Mouse (Mus musculus) v-Abl transformed pro-B cells (cell line): ENCODE results near the gene Lrrc4.

ENCODE experiments used
- in situ Hi-C, 2 experiments: fragments of 400-800 bp; cut with MboI; formaldehyde crosslinking; loops; one replicate each; pipeline ENCODE4 v1.15.1; 2025; ENCODE audit not compliant: unreplicated experiment in 2 of 2

Lrrc4 gene

DNA sequence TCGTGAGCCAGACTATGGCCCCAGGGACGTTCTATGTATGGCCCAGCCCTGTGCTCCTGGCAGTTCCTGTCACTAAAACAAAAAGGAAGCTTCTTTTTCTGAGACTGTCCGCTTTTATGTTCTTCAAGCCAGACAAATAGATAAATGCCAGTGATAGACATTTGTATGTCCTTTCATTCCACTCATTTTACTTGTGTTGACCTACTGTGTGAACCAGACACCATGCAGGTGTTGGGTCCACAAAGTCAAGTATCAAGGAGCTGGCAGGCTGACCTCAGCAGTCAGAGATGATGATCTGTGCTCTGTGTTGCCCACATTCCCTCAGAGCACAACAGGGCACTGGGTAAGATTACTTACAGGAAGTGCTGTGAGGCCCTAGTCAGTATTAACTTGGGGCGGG is 25.2 kb upstream of the Lrrc4 start:
- in situ Hi-C loops = no loop called here

DNA sequence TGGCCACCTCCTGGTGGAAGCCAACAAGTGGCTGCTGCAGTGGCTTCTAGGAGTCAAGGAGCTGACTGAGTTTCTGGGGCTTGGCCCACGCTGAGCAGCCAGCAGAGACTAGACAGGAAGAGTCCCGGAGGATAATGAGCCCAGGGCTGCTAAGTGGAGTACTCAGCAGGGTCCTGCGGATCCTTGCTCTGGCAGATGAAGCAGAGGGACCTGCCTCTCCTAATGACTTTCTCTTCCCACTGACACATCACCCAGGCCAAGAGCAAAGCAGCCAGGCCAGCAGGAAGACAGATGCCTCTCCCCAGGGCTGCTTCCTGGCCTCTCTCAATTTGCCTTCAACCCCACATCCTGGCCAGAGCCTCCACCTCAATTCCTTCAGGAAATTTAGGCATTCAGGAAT is 23.9 kb upstream of the Lrrc4 start:
- in situ Hi-C loops = no loop called here

DNA sequence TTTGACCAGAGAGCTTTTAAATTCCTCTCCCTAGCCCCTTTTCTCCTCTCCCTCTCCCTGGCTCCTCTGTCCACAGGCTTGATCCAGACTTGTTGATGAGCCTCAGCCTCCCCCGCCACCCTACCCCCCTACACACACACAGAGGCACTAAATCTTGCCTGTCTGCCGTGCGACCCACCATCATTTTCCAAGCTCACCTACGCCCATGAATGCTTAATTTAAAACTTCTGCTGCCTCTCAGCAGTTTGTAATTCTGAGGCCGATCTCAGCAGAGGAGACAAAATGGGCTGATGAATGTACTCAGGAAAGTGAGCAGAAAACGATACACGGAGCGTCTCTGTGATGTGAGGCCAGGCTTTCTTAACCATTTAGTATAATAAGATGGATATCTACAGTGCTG is 23.1 kb upstream of the Lrrc4 start:
- in situ Hi-C loops = no loop called here

DNA sequence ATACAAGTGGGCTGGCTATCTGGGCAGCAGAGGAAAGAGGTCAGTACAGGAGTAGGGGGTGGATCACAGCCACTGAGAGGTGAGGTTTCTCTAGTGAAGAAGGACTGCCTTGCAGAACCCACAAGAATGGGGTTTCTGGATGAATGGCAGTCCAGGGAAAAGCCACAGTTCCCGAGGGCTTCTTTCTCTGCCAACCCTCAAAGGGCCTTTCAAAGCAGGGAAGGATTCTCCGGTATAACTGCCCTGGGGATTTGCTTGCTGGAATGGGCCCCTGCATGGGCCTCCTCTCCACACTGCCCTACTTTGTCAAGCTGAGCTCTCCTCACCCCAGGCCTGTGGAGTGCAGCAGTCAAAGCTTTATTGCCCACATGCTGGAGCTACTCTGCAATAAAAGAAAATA is 22.1 kb upstream of the Lrrc4 start:
- in situ Hi-C loops = no loop called here

GRCm38 (mm10) chr6:28853164-28853563 is 21.6 kb upstream of the Lrrc4 start:
- in situ Hi-C loops = no loop called here

GRCm38 (mm10) chr6:28852342-28852741 is 20.8 kb upstream of the Lrrc4 start:
- in situ Hi-C loops = no loop called here

DNA sequence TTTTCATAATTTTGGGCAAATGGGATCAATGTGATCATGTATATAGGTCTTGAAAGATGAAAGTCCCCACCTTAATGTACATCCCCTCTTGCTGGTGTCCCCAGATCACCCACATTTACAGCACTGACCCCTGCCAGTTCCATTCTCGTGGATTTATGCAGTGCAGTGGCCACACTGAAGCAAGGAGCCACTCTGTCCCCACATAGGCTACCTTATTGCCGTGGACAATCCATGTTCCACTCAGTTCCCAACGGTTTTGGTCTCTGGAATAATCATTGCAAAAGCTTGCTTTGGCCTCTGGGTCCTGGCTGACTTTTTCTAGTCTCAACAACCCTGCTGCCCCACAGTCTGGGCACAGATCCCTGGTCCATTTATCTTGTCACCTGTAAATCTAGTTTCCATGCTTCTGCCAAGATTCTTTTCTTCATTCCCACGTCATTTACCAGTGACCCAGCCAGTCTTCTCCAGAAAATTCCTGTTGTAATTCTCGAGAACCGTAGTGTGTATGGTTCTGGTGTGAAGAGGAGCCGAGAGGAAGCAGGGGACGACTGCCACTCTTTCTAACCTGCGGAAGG is 18.9 kb upstream of the Lrrc4 start:
- in situ Hi-C loops = no loop called here

DNA sequence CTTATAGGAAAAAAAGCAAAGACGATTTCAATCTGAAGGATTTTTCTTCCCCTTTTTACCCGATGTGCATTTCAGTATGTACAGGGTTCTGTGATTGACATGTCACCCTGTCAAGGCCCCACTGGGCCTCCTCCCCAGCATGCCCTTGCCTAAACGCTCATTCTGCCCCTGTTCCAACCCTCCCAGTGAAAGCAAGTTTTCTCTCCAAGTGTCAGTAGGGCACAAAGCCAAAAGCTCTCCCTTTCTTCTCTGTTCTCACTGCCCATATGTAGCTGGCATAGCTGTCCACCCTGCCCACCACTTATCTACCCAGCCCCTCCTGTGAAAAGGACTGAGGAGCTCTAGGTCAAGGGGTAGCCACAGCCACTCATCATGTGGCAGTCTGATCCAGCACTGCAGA is 17.8 kb upstream of the Lrrc4 start:
- in situ Hi-C loops = no loop called here

DNA sequence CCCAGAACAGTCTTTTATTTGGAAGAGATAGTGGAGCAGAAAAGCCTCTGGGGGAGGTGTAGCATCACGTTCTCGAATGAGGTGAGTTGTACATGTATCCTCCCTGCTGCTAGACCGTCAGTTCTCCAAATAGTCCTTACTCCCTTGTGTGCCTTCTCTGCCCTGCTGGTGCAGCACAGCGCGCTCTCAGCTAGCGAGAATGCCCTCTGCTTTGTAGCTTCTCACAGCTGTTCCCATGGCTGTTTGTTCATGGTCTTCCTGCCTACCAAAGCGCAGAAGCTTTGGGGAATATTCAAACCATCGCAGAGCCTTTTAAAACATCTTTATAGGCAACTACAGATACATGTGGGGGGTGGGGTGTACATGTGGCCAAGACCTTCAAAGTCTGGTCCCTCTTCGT is 17.3 kb upstream of the Lrrc4 start:
- in situ Hi-C loops = no loop called here

- in situ Hi-C loops = no loop called here
Observed at GRCm38 (mm10) chr6:28848285-28848794, 16.8 kb upstream of the Lrrc4 start.

DNA sequence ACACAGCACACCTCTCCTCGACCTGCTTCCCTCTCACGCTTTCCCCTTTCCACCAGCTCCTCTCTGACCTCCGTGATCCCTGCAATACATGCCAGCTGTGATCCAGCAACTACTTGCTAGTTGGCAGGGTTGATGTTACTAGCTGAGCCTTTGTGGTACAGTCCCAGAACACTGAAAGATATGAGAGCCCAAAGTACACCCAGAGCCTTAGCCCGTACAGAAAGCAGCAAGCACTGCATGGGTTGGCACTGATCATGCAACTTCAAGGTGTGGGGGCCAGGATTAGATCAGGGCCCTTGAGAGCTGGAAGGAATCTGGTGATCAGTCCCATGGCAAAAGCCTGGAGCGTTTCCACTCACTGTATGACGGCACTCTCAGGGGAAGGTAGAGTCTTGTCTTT is 16.1 kb upstream of the Lrrc4 start:
- in situ Hi-C loops = no loop called here

DNA sequence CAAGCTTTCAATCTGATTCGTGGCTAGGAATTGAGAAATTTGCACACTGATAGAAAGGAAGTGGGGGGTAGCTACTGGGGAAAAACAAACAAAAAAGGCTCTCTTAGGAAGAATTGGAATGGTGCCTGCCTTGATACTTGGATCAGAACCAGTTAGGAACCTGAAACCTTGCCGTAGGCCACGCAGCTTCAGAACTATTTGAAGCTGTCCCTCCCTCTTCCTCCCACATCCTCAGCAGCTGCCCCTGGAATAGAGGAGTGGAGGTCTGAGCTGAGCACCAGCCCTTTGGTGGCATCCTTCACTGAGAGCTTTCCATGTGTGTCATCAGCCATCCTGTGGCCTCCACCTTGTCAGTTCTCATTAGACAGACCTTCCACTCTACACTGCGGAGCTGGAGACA is 14.1 kb upstream of the Lrrc4 start:
- in situ Hi-C loops = no loop called here

- in situ Hi-C loops = no loop called here
Observed at GRCm38 (mm10) chr6:28842375-28843276, 11.1 kb upstream of the Lrrc4 start.

DNA sequence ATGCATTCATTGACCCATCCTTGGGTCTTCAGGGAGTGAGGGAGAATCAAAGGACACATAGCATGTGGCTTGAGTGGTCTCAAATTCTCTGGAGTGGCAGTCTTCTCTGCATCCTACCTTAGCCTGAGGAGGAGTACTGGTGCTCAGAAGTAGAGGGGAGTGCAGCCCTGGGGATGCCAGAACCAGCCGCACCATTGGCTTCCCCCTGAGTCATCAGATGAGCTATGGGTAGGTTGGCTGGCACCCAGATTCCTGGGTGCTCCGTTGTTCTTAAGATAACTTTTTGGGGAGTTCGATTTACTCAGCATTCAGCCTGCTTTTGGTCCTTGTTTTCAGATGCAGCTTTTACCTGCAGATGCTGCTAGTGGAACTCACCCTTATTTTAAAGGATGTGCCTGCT is 10.0 kb upstream of the Lrrc4 start:
- in situ Hi-C loops = no loop called here

- in situ Hi-C loops = no loop called here
Observed at GRCm38 (mm10) chr6:28836600-28836999, 5.1 kb upstream of the Lrrc4 start.

- in situ Hi-C loops = no loop called here
Observed at GRCm38 (mm10) chr6:28834046-28834445, 2.5 kb upstream of the Lrrc4 start.

GRCm38 (mm10) chr6:28833380-28833822 is 1.9 kb upstream of the Lrrc4 start:
- in situ Hi-C loops = no loop called here

- in situ Hi-C loops = no loop called here
Observed at GRCm38 (mm10) chr6:28832751-28833291, 1.3 kb upstream of the Lrrc4 start.

GRCm38 (mm10) chr6:28831854-28832750 is 555 bp upstream of the Lrrc4 start:
- in situ Hi-C loops = no loop called here

DNA sequence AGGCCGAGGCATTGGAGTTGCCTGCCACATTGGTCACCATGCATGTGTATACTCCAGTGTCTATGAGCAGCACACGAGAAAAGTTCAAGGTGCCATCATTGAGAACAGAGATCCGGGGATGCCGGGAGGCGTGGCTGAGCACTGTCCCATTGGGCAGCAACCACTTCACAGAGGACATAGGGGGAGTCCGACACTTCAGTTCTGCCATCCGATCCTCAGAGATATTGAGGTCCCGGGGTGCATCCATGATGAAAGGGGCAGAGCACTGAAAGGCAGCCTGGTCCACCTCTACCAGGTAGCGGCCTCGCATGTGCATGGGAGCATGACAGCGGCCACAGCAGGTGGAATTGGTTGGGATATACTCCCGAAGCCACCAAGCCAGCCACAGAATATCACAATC is 1.2 kb downstream of the Lrrc4 start:
- in situ Hi-C loops = no loop called here

DNA sequence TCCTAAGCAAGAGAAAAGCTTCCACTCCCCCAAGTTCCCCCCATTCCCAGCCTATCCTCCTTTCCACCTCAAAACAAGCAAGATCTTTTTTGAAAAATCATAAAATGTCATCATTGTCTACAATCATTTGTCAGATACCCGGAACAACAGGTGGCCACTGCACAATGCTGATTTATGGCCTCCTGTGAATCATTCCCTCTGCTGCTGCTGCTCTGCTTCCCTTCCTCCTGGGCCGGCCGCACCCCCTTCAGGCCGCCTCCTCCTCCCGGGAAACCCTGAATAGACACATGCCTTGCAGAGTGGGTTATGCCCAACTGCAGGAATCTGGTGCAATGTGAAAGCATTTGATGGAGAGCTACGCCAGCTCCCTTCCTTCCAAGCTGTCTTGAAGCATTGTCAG is 3.0 kb downstream of the Lrrc4 start:
- in situ Hi-C loops = no loop called here
